Mouse (Mus musculus): ENCODE results near the gene Keap1. TPM values are rescaled to one million over a fixed set of nuclear protein-coding genes. Genes with fewer than 3 reads are reported as not detected.
A peak's percentile ranks its signal among the peaks of the same experiment; 100 is the strongest.

The Keap1 gene
- polyA plus RNA-seq (2012; ENCODE audit: insufficient read depth, insufficient read length, low replicate concordance, missing spikeins), result not detected in 2 replicates

GRCm38 (mm10) chr9:21238733-21239464 lies at the start of gene Keap1:
TSS of gene Keap1 (minus strand) at chr9:21239361.
- WGBS, result 1% methylated on average over 90 of the region's 90 CpGs
- H3K4me3 ChIP-seq (ENCODE audit: insufficient read depth, low read depth, low read length), result peak within 1 kb of the TSS; percentile 85
- TF ChIP-seq CTCF (IDR thresholded peaks at IDR 0.05; ENCODE audit: insufficient read depth, low read depth, low read length) (no peak), POLR2A (IDR thresholded peaks at IDR 0.05; ENCODE audit: insufficient read depth, low read depth, low read length) (peak; percentile 65)
- peaks cover 20% of the 10 kb centered on the region for H3K4me1 ChIP-seq (ENCODE audit: control insufficient read depth, insufficient read depth, low read length)
- peak within 1 kb of the TSS; percentile 87 for H3K27ac ChIP-seq (ENCODE audit: insufficient read depth, low read depth, low read length)

- Histone ChIP-seq H3K27ac (ENCODE audit: insufficient read depth, low read depth, low read length) (peak overlapping the region; percentile 83; the same call in 1 of the 2 replicates), H3K4me1 (ENCODE audit: control insufficient read depth, insufficient read depth, low read length) (peaks cover 17% of the 10 kb centered on the region), H3K4me3 (ENCODE audit: insufficient read depth, low read depth, low read length) (peak overlapping the region; percentile 89)
- WGBS, result 73% methylated on average over 13 of the region's 13 CpGs
- TF ChIP-seq CTCF (IDR thresholded peaks at IDR 0.05; ENCODE audit: insufficient read depth, low read depth, low read length), result no peak
Measured at GRCm38 (mm10) chr9:21288404-21289336, 49.5 kb upstream of the Keap1 start.

- Histone ChIP-seq H3K4me1 (ENCODE audit: control insufficient read depth, insufficient read depth, low read length) (peaks cover 17% of the 10 kb centered on the region), H3K27ac (ENCODE audit: insufficient read depth, low read depth, low read length) (peak within 1 kb of the TSS; percentile 83), H3K4me3 (ENCODE audit: insufficient read depth, low read depth, low read length) (peak within 1 kb of the TSS; percentile 89)
- WGBS, result under 1% methylated on average over 59 of the region's 59 CpGs
- TF ChIP-seq POLR2A (IDR thresholded peaks at IDR 0.05; ENCODE audit: insufficient read depth, low read depth, low read length) (peak; percentile 86), CTCF (IDR thresholded peaks at IDR 0.05; ENCODE audit: insufficient read depth, low read depth, low read length) (no peak)
Measured at GRCm38 (mm10) chr9:21287571-21288402, 48.6 kb upstream of the Keap1 start, which contains the start of gene Kri1. TSS of gene Kri1 (minus strand) at chr9:21287969.

- Histone ChIP-seq H3K4me1 (ENCODE audit: control insufficient read depth, insufficient read depth, low read length) (peaks cover 17% of the 10 kb centered on the region), H3K4me3 (ENCODE audit: insufficient read depth, low read depth, low read length) (no peak overlapping the region), H3K27ac (ENCODE audit: insufficient read depth, low read depth, low read length) (no peak overlapping the region)
- WGBS, result 56% methylated on average over 3 of the region's 3 CpGs
- TF ChIP-seq POLR2A (IDR thresholded peaks at IDR 0.05; ENCODE audit: insufficient read depth, low read depth, low read length), result no peak
- TF ChIP-seq CTCF (IDR thresholded peaks at IDR 0.05; ENCODE audit: insufficient read depth, low read depth, low read length), result no peak
Measured at GRCm38 (mm10) chr9:21286753-21287152, 47.6 kb upstream of the Keap1 start.

GRCm38 (mm10) chr9:21283994-21284393 lies 44.8 kb upstream of the Keap1 start:
- peaks cover 13% of the 10 kb centered on the region for H3K4me1 ChIP-seq (ENCODE audit: control insufficient read depth, insufficient read depth, low read length)
- H3K27ac ChIP-seq (ENCODE audit: insufficient read depth, low read depth, low read length), result no peak overlapping the region
- TF ChIP-seq CTCF (IDR thresholded peaks at IDR 0.05; ENCODE audit: insufficient read depth, low read depth, low read length) (no peak), POLR2A (IDR thresholded peaks at IDR 0.05; ENCODE audit: insufficient read depth, low read depth, low read length) (no peak)
- H3K4me3 ChIP-seq (ENCODE audit: insufficient read depth, low read depth, low read length), result no peak overlapping the region
- WGBS, result 84% methylated on average over 3 of the region's 3 CpGs

- no peak overlapping the region for H3K4me3 ChIP-seq (ENCODE audit: insufficient read depth, low read depth, low read length)
- H3K27ac ChIP-seq (ENCODE audit: insufficient read depth, low read depth, low read length), result no peak overlapping the region
- WGBS, result 89% methylated on average over 5 of the region's 5 CpGs
- TF ChIP-seq POLR2A (IDR thresholded peaks at IDR 0.05; ENCODE audit: insufficient read depth, low read depth, low read length) (no peak), CTCF (IDR thresholded peaks at IDR 0.05; ENCODE audit: insufficient read depth, low read depth, low read length) (no peak)
- H3K4me1 ChIP-seq (ENCODE audit: control insufficient read depth, insufficient read depth, low read length), result peaks cover 10% of the 10 kb centered on the region
Measured at GRCm38 (mm10) chr9:21283591-21283990, 44.4 kb upstream of the Keap1 start.

GRCm38 (mm10) chr9:21277776-21278175 lies 38.6 kb upstream of the Keap1 start:
- no peak for TF ChIP-seq CTCF (IDR thresholded peaks at IDR 0.05; ENCODE audit: insufficient read depth, low read depth, low read length)
- TF ChIP-seq POLR2A (IDR thresholded peaks at IDR 0.05; ENCODE audit: insufficient read depth, low read depth, low read length), result no peak
- no peaks in the 10 kb centered on the region for H3K4me1 ChIP-seq (ENCODE audit: control insufficient read depth, insufficient read depth, low read length)
- H3K27ac ChIP-seq (ENCODE audit: insufficient read depth, low read depth, low read length), result no peak overlapping the region
- WGBS, result 83% methylated on average over 5 of the region's 5 CpGs
- no peak overlapping the region for H3K4me3 ChIP-seq (ENCODE audit: insufficient read depth, low read depth, low read length)

GRCm38 (mm10) chr9:21276307-21276706 lies 37.1 kb upstream of the Keap1 start:
- Histone ChIP-seq H3K4me3 (ENCODE audit: insufficient read depth, low read depth, low read length) (no peak overlapping the region), H3K4me1 (ENCODE audit: control insufficient read depth, insufficient read depth, low read length) (no peaks in the 10 kb centered on the region), H3K27ac (ENCODE audit: insufficient read depth, low read depth, low read length) (no peak overlapping the region)
- no peak for TF ChIP-seq POLR2A (IDR thresholded peaks at IDR 0.05; ENCODE audit: insufficient read depth, low read depth, low read length)
- no peak for TF ChIP-seq CTCF (IDR thresholded peaks at IDR 0.05; ENCODE audit: insufficient read depth, low read depth, low read length)
- 78% methylated on average over 8 of the region's 8 CpGs for WGBS

All from olfactory bulb, adult 2 months (tissue).